Mouse (Mus musculus): ENCODE measurements around the gene R3hdml. TPM values are rescaled to one million over a fixed set of nuclear protein-coding genes. Genes with fewer than 3 reads are reported as not detected.

R3hdml gene
- total RNA-seq, 2 experiments from 2014 or later = not detected

DNA sequence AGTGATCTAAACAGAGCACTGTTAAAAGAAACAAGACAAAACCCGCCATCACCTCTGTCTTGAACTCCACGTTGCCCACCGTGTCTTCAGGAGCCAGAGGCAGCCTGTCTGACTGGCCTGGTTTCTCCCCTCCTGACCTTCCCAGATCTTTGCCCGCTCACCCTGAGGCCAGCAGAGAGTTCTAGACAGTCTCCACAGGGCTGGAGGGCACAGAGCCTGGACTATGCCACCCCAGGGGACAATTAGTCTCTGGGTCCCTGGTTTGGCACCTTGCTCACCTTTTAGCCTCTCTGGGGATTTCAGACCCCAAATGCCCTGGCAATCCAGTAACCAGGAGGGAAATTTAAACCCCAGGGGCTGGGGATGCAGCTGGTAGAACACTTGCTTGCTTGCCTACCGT lies 45.3 kb downstream of the R3hdml start:
- intact Hi-C loops (cut with DNase I) = loop anchor here (10.0 kb wide), 2 partner anchors 247 to 287 kb away; partner anchors contain the start of gene Ccn5
- DNase-seq = no peak

DNA sequence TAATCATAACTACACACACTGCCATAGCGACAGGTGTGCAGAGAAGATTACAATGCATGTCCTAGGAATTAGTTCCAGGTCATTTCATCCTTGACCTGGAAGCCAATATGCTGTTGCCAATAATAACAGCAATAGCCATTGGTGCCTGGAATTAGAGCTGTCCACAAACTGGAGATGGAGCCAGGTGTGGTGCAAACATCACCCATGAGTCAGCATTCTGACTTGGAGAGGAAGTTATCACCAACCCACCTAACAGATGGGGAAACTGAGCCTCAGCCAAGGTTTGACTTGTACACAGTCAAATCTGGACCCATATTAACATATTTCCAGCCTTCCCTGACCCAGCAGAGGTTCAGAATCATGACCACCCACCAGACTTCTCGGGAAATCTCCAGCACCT lies 46.3 kb downstream of the R3hdml start:
- intact Hi-C loops (cut with DNase I) = loop anchor here (10.0 kb wide), 2 partner anchors 246 to 286 kb away; partner anchors contain the start of gene Ccn5
- no peak for DNase-seq

DNA sequence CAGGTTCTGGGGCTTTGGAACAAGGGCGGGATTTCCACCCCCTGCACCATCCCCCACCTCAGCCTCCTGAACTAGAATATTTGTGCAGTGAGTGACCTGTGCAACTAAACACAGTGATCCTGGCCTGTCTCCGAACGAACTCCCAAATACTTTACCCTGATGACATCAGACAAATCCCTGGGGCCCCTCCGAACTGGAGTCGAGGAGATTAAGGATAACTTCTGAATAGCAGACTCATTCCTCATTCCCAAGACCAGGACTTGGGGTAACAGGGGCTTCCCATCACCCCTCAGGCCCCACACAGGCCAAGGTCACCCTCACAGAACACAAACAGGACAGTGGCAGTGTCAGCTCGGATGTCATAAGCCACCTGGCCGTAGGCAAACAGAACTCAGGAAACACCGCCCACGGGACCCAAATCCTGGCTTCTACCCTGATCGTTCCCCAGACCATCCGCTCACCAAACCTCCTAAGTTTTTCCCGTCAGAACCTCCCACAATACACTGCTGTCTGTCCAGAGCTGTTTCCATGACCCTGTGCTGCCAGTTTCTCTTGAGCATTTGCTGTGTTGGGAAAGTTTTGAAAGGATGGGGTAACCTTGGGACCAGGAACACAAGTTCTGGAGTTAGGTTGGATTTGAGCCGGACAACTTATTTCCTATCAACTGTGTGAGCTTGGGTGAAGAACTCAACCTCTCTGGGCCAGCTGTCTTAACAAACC lies 47.4 kb downstream of the R3hdml start:
- DNase-seq = no peak
- intact Hi-C loops (cut with DNase I) = loop anchor here (10.0 kb wide), 2 partner anchors 245 to 285 kb away; partner anchors contain the start of gene Ccn5

DNA sequence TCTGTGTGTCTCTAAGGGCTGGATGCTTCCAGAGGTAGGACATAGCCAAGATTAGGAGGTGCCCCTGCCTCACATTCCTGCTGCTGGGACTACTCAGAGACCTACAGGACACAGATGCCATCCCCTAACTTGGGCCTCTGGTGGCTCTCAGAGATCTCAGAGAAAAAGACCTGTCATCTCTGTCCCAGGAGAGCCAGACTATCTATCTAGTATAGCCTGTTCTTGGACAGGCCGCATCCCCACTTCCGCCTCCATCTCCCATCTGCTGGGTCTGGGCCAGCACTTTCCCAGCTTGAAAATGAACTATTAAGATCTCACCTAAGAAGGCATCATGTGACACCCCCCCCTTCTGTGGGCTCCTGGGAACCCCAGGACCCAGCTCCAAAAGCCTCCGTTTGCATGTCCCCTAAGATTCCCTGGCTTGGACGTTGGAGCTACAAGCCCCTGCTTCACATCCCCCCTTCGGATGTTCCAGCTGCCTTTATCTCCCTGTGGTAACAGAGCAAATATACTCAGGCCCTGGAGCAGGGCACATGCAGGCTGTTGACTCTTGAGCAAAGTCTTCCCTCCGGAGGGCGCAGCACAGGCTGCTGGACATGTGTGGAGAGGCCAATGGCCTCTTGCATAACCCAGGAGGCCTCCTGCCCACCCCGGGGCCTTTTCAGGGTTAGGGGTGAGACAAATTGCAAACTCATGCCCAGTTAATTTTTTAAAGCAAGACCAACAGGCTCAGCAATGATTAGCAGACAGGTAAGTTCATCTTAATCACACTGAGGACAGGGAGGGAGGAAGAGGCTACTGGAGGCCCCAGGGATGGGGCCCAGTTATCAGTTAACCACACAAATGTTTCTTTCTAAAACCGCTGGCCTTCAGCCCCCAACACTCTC lies 48.4 kb downstream of the R3hdml start:
- intact Hi-C loops (cut with DNase I) = no loop called here

DNA sequence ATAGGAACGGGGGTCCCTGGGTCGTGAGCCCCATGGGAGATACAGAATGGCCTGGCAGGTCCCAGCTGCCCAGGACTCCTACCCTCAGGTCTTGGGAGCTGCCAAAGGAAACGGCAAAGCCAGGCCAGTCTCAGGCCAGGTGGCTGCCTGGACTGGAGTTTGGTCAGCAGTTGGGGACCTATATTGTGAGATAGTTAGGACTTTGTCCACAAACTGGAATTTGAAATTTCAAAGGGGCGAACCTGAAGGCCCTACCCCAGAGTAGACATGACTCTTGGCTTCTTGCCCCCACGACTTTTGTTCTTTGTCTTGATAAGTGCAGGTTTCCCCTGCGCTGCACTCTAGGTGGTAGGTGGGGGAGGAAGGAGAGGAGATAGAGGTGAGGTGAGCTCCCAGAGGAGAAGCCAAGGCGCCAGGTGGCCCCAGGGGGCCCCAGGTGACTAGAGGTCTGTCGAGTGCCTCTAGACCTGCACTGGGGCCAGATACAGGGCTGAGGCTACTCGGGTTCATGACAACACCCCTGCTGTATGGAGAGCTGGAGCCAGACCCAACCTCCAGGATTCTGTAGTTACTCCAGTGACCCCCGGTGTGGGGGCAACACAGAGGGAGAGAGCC lies 49.6 kb downstream of the R3hdml start:
- no peak for DNase-seq
- intact Hi-C loops (cut with DNase I) = no loop called here

More for the DNA sequence above, 48.4 kb downstream of the R3hdml start:
- DNase-seq = peak in 1 of 2 experiments; percentile 17

DNA sequence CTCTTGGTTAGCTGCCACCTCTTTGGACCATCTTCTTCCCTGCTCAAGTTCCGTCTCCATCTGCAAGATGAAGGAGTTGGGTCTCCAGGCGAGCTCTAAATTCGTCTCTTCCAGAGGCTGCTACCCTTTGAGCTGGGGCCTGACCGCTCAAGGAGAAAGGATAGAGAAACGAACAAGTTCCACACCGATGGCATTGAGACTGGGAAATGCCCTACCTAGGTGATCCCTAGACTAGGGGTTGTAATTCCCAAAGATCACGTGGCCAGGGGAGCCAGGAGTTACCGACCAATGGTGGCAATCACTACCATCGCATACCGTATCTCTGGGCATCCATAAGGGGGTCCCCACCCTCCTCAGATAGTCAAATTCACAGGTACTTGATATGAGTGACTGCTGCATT lies 50.6 kb downstream of the R3hdml start:
- intact Hi-C loops (cut with DNase I) = no loop called here
- DNase-seq = no peak

DNA sequence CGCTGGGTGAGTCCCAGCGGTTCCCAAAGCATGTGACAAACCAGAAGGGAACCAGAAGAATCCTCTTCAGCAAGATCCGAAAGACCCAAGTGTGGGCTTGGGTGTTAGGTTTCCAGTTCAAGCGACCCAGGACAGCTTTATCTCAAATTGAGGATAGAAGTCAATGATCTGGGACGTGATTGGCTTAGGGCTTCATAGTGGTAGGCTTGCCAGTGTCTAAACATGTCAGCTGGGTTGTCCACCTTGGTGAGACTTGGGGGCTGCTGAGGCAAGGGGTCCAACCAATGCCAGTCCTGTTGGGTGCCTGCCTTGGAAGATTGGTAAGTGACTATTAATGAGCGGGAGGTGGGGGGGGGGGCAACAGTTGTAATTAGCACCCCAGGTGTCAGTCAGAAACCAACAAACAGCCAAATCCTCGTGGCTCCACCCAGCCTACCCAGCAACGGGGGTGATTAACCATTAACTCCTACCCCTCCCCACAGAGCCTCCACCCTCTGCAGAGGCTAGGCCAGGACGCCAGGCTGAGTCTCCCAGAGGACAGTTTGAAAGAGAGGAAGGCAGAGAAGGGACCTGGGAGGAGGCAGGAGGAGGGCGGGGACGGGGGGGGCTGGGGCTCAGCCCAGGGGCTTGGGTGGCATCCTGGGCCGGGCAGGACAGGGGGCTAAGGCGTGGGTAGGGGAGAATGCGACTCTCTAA lies 54.7 kb downstream of the R3hdml start:
- intact Hi-C loops (cut with DNase I) = no loop called here
- DNase-seq = no peak

DNA sequence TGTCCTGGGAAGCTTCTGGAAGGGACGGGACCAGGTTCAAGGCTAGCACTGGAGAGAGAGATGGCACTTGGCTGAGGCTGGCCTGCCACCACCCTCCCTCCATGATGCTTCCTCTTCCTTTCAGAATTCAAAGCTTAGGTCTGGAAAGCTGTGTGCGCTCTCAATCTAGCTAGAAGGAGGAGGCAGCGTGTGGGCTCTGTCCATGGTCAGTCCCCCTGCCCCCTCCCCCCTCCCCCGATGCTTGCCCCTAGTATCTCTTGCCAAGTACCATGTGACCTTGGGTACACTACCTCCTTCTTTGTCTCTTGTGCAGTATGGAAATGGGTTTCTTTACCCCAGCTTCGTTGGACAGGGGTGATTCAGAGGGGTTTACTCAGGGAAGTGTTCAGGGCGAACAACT lies 56.7 kb downstream of the R3hdml start:
- no peak for DNase-seq
- intact Hi-C loops (cut with DNase I) = no loop called here

DNA sequence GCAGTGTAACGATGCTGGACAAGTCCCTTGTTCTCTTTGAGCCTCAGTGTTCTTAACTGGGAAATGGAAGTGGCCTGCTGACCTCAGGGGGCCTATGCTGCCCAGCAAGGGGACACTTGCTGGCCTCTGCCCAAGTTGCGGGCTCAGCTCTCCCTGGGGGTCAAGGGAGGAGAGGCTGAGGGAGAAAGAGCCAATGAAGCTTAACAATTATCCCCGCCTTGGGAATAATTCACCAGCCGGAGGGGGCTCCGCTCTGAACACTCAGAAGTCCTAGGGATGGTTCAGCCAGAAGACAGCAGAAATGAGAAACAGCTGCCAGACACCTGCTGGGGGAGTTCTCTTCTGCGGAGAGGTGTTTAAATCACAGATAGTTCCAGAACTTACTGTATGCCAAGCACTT lies 57.7 kb downstream of the R3hdml start:
- no peak for DNase-seq
- intact Hi-C loops (cut with DNase I) = no loop called here

Other genes with a start within 250 kb of the R3hdml start
- 100 to 1,000 TPM; 323 to 334 TPM for gene Jph2, start 94.3 kb upstream of the R3hdml start, total RNA-seq (2021)
- 10 to 100 TPM; 21.9 TPM for gene Oser1, start 67.6 kb upstream of the R3hdml start, total RNA-seq (2021)
- not detected for gene Gdap1l1, start 53.8 kb upstream of the R3hdml start, total RNA-seq (2021)
- 100 to 1,000 TPM; 196 to 197 TPM for gene Fitm2, start 19.7 kb upstream of the R3hdml start, total RNA-seq (2021)
- not detected for gene Hnf4a, start 14.5 kb downstream of the R3hdml start, total RNA-seq (2021)
- gene Ttpal, start 110.0 kb downstream of the R3hdml start, total RNA-seq (2021) = 10 to 100 TPM in 1 of 2 experiments, 1 to 10 TPM in 1; 9.9 to 11.6 TPM
- 100 to 1,000 TPM; 316 to 421 TPM for gene Serinc3, start 152.8 kb downstream of the R3hdml start, total RNA-seq (2021)
- 100 to 1,000 TPM; 221 to 229 TPM for gene Pkig, start 166.1 kb downstream of the R3hdml start, total RNA-seq (2021)